Mouse (Mus musculus): ENCODE measurements around the gene Mt4.
"Not testable (repeated sequence)": the region's sequence is repeated elsewhere in the genome, so short reads cannot be mapped to it uniquely, and the experiment has no call there.

Mt4 gene

DNA sequence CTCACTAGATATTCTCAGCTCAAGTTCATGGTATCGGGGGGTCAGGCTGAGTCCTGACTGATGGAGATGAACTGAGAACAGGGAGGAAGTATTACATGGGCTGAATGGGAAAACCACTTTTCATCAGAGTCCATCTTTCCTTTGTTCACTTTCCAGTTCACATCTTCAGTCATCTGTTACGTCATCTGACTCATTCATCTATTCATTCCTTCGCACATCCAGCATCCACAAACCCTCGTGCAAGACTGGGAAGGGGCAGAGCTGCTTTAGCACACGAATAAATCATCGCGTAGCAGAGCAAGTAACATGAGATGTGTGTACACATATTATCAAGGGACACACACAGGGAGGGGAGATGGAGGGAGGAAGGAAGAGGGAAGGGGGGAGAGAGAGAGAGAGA lies 805 bp upstream of the Mt4 start:
- DNase-seq = no peak

DNA sequence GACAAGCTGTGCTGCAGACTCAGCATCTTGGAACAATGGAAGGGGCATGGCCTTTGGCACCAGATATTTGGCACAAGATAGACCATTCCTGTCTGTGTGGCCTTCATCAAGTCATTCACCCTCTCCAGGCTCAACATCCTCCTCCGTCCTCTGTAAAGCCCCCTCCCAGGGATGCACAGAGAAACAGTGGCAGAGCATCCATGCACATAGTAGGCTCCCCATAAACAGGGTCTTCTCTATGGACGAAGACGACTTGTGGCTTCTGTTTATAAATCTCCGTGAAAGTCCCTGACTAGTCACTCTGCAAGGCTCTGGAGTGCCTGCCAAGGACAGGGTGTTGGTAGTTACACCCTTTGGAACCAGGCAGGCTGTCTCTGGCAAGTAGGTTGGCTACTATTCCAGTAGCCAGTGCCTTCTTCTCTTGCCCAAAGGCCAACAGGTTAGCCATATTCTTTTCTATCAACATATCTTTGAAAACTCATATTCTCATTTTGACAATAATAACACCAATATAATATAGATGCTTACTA lies 3.3 kb downstream of the Mt4 start:
- DNase-seq = no peak

DNA sequence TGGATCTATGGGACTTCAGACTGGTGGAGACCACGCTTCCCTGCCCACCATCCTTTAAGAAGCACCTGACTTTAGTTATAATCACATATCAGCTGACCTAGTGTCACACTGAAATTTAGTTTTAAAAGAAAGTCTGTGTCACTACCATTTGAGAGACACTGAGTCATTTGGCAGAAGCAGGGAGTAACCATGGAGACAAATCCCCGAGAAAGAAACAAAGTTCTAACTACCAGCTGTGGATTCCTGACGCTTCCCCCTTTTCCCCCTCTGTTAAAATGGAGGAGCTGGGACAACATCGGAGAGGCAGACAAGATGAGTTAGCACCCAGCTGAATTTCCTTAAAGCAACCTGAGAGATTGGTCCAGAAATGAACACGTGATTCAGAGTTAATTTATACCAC lies 11.2 kb downstream of the Mt4 start:
- DNase-seq = no peak

DNA sequence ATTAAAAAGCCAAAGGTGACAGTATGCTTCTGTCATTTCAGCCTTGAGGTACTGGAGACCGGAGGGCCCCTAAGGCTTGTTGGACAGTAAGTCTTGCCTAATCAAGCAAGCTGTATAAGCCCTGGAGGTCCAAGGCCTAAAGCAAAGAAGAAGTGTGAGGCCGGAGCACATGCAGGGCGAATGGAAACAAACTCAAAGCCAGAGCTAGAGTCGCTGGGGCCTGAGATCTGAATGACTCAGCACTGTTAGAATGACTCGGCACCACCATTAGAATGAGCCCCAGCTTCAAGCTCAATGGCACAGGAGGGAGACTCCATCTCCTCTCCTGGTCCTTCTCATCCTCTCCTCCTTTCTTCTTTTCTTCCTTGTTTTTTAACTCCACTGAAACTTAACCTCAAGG lies 13.9 kb downstream of the Mt4 start:
- no peak for DNase-seq

DNA sequence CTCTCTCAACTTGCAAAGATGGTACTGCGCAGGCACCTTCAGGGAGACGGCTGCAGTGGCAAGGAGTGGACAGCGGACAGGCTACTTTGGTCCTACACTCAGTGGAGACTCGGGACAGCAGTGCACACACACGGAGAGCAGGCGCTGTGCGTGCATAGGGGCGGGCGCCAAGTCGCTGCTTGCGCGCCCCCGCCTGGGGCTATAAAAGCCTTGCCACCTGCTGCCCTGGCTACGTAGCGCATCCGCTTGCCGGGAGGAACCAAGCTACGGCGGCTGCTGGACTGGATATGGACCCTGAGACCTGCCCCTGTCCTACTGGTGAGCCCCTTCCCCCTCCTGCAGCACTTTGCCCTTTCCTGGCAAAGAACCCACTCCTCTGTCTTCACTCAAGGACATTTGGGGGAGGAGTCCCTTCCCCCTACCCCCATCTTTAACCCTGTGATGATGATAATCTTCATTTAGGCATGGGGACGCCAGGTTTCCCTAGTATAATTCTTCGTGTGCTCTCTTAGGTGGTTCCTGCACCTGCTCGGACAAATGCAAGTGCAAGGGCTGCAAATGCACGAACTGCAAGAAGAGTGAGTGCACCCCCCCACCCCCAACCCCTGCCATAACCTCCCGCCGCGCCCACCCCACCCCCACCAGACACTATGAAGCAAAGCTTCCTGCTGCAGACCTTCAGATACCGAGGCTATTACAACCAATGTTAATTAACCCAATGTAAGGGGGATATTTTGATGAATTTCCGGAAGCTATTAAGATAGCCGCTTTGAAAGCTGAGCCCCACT lies 15.7 kb downstream of the Mt4 start, which contains the start of gene Mt3:
Mt3 (plus strand) TSS at position 95 of the 788 bp plus-strand sequence.
- DNase-seq = peak; percentile 89

DNA sequence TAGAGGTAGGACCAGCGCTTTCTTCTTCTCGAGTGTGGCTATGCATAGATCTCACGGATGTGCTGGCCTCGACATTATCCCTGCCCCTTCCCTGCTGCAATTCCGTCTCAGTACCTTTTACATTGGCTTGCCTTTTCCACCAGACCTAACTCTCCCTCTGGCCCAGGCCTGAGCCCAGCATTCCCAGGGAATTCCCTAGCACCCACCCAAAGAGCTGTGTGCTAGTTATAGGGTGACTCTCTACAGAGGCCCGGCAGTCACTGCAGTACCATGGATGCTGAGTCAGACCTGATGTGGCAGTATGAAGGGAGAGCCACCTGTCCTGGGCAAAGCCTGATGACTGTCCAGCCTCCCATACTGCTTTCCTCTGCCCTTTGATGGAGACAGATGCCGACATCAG lies 16.5 kb downstream of the Mt4 start:
- peak; percentile 40 for DNase-seq

DNA sequence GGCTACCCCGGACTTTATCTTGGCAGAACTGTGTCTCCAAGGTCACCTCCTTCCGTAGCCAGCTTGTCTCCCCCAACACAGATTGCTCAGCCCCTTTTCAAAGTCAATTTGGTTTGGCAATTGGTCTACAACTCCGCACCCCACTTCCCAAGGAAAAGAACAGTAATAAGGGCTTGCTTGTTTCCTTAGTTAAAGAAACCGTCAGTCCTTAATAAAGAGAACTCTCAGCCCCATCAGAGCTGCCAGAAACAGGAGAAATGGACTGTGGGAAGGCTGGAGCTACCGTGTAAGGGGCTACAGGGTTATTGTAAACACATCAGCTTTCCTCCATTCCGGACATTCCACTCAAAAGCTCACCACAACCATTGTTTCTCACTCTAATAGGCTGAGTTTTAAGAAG lies 17.5 kb downstream of the Mt4 start:
- peak; percentile 34 for DNase-seq

DNA sequence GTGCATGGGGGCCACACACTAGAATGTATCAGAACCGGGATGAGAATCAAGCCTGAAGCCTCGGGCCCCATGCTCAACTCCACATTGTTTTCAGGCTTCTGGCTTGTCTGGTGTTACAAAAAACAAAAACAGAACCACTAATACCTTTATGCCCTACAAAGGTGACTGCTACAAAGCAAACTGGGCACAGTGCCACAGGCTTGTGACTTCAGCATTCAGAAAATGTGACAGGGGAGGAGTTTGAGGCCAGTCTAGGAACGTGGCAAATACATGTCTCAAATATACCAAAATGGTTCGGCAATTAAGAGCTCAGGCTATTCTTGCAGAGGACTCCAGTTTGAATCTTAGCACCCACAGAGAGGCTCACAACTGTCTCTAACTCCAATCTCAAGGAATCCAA lies 19.1 kb downstream of the Mt4 start:
- no peak for DNase-seq

DNA sequence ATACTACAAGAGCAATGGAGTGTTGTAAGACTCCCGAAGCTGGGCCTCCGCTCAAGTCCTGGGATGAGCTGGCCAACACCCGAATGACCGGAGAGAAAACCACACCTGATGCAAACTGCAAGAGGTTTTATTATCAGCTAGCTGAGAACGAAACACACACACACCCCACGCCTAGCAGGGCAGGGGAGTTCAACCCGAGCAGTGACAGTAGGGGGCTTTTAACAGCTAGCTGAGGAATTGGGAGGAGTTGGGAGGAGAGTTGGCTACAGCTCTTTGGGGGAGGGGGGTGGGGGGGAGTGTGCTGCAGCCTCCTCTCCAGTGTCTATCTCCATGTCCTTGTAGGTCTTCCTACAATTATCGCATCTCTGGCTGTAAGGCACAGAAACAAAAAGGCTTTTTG lies 28.8 kb downstream of the Mt4 start:
- DNase-seq = not testable (repeated sequence)

DNA sequence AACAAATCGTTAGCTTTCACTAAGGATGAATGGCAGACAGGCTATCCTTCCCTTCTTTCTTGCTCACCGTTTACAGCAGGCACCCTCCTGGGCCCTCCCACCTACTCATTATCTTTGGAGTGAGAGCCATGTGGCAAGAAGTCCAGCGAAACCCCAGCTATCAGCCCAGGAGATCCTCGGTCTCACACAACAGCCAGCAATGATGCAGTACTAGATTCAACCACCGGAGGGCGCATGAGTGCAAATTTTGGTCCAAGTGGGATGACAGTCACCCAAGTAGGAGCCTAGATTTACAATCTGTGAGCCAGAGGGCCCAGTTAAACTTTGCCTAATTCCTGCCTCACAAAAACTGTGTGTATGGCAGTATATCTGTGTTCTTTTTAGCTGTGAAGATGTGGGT lies 30.2 kb downstream of the Mt4 start:
- peak; percentile 75 for DNase-seq

DNA sequence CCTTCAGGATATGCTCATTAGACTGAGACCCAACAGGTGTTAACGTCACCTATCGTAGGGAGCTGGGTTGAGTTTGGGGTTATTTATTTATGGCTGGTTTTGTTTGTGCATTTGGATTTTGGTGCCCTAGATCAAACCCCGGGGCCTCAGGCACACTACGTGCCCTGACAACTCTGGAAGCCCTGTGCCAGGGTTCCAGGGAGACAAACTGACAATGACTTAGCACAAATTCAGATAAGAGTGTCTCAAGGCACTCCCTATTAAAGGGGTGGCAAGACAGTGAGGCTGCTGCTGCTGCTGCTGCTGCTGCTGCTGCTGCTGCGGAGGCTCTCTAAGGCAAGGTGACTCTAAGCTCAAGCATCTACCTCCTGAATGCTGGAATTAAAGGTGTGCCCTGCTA lies 32.5 kb downstream of the Mt4 start:
- DNase-seq = no peak

DNA sequence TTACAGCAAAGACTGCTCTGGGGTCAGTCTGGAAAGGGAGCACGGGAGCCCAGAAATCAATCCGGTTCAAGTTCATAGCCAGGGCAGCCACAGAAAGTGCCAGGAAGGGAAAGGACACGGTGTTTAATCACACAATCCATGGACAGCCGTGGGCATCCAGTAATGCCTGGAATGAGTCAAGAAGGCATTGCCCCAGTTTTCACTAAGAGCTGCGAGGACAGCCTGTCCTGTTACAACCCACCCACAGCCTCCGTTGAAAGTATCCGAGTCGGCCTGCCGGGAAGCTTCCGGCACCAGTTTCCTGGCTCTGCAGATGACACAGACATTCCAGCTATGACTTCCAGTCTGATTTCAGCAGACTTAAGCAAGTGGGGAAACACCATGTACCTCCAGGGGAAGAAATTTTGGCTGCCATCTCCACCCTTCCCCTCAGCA lies 34.3 kb downstream of the Mt4 start:
- peak; percentile 37 for DNase-seq

DNA sequence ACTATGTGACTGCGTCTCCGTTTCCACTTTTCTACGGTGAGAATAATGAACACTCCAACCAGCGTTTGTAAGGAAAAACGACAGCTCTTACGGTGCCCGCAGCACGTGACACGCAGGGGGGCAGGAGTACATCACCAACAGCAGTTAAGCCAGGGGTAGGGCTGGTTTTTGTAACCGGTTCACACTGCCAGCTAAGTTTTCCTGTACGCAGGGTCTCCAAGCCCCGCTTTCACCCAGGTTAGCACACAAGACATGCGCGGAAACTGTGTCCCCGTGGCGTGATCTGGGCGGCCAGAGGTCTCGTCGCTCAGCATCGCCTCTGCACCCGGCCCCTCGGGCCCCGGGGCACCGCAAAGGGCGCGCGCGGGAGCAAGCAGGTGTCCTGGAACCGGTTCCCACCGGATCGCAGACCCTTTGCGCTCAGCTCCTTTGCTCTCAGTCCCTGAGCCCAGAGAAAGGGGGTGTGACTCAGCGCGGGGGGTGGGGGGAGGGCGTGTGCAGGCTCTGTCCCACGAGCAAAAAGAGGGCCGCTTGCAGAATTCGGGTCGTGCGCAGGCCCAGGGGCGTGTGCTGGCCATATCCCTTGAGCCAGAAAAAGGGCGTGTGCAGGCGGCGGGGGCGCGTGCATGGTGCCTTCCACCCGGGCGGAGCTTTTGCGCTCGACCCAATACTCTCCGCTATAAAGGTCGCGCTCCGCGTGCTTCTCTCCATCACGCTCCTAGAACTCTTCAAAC lies 35.2 kb downstream of the Mt4 start, which contains the start of gene Mt2:
Mt2 (plus strand) TSS at position 590 of the 734 bp plus-strand sequence.
- DNase-seq = peak; percentile 62

DNA sequence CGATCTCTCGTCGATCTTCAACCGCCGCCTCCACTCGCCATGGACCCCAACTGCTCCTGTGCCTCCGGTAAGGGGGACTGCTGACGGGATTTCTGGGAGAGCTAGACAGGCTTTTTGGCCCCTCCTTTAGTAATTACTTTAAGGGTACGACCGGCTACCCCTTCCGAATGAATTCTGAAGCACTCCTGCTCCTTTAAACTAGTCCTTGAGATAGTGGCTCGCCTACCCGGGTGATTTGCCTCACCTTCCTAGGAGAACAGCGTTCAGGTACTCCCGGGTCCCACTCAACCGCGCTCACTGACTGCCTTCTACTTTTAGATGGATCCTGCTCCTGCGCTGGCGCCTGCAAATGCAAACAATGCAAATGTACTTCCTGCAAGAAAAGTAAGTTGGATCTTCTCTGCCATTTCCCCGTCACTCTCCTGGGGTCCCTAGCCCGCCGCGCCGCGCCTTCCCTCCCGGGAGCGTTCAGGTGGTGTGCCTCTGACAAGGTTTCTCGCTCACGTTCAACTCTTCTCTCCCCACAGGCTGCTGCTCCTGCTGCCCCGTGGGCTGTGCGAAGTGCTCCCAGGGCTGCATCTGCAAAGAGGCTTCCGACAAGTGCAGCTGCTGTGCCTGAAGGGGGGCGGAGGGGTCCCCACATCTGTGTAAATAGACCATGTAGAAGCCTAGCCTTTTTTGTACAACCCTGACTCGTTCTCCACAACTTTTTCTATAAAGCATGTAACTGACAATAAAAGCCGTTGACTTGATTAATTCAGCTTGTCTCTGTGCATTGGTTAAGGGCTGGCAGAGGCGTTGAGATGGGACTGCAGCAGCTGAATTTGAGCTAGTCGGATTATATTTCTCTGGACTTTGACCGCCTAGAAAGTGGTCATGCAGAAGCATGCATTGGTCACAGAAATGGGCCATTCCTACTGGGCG lies 36.1 kb downstream of the Mt4 start:
- DNase-seq = no peak

DNA sequence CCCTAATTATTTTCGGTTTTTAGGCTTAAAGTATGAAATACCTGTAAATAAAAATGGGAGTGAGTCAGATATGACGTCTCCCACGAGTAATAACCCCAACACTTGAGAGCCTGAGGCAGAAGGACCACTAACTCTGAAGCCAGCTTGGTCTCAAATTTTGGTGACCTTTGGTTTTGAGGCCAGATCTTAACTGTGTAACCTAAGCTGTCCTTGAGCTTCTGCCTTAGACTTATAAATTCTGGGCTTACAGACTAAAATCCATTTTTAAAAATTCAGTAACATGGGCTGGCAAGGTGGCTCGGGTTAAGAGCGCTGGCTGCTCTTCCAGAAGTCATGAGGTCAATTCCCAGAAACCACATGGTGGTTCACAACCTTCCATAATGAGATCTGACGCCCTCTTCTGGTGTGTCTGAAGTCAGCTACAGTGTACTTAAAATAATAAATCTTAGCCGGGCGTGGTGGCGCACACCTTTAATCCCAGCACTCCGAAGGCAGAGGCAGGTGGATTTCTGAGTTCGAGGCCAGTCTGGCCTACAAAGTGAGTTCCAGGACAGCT lies 36.9 kb downstream of the Mt4 start:
- no peak for DNase-seq

DNA sequence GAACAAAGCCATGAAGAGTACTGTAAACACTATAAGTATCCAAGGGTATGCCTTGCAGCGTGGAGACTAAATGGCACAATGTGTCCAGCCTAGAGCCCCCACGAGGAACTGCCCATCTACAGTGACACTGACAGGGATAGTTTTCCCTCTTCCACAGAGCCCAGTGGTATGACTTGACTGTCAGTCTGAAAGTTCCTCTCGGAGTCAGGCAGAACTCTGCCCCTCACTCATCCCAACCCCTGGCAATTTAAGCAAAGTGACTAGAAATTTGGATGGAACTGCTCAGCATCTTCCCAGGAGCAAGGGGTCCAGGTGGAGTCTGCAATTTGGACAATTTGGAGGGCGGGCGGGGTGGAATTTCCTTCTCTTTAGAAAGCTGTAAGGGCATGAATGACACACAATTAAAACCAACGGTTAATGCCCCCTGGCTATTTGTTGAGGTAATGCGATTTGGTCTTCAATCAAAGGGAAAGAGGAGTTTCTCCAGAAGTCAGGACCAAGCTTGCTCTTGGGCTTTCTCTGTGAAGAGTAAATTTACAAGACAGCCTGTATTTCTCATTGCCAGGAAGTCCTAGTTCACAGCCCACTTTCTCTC lies 37.7 kb downstream of the Mt4 start:
- DNase-seq = no peak

DNA sequence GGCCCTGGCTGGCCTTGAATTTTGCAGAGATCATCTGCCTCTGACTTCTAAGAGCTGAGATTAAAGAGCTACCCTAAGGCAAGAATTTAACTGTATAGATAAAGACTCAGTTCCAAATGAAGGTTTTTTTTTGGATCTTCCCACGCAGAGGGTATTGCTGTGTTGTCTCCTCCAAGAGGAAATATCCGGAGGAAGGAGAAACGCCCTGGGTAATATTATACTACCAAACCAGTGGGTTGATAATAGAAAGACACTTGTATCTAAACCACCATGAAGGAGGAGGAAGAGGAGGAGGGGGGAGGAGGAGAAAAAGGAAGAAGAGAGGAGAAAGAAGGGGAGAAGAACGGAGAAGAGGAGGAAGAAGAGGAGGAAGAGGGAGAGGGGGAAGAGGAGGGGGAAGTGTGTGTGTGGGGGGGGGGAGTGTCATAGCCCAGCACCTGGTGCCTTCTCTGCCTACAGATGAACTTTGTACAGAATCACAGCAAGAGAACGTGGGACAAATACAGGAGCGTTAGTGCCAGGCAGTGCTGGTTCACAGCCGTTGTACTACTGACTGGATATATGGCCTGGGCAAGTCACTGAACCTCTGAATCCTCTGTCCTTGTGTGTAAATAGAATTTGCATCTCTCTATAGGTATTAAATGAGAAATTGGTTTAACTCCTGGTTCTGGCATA lies 40.9 kb downstream of the Mt4 start:
- no peak for DNase-seq

DNA sequence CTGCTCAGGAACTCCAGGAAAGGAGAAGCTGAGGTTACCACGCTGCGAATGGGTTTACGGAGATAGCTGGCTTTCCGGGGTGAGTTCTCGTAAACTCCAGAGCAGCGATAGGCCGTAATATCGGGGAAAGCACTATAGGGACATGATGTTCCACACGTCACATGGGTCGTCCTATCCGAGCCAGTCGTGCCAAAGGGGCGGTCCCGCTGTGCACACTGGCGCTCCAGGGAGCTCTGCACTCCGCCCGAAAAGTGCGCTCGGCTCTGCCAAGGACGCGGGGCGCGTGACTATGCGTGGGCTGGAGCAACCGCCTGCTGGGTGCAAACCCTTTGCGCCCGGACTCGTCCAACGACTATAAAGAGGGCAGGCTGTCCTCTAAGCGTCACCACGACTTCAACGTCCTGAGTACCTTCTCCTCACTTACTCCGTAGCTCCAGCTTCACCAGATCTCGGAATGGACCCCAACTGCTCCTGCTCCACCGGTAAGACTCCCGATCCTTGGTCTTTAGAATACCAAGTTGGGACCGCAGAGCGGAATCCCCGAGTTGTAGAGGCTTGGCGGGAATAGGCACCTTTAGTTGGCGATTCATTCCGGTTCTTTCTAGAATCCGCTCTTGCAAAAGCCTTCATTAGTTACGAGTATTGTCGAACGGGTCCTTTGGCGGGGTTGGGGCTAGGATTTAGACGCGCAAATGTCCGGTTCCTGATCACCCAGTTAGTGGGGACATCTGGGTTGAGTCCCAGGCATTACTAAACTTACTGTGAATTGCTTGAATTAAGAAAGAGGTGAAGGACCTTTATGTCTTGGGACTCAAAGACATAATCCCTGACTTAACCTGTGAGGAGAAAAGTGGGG lies 42.1 kb downstream of the Mt4 start, which contains the start of gene Mt1:
Mt1 (plus strand) TSS at position 226 of the 856 bp plus-strand sequence.
- DNase-seq = peak; percentile 81

DNA sequence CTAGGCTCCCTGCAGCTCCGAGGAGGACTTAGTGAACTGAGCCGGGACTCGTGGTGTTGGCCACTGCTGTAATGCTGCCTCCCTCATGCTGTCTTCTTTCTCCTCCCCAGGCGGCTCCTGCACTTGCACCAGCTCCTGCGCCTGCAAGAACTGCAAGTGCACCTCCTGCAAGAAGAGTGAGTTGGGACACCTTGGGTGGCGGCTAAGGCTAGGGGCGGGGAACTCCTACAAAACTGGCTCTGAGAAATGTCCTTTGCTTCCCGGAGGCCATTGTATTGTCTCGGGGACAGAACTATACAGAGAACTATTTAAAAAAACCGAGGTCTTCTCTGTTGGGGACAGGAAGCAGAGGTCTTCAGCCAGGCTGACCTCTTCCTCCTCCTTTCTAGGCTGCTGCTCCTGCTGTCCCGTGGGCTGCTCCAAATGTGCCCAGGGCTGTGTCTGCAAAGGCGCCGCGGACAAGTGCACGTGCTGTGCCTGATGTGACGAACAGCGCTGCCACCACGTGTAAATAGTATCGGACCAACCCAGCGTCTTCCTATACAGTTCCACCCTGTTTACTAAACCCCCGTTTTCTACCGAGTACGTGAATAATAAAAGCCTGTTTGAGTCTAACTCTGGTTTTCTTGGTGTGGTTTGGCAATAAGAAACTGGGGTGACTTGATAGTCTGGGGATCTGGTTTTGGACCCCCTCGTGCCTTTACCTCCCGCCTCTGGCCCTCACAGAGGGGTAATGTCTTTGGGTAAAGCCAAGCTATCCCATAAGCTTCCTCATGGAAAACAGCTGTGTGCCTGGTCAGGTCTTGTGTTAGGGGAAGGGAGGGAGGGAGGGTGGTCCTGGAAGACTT lies 42.9 kb downstream of the Mt4 start:
- DNase-seq = no peak

DNA sequence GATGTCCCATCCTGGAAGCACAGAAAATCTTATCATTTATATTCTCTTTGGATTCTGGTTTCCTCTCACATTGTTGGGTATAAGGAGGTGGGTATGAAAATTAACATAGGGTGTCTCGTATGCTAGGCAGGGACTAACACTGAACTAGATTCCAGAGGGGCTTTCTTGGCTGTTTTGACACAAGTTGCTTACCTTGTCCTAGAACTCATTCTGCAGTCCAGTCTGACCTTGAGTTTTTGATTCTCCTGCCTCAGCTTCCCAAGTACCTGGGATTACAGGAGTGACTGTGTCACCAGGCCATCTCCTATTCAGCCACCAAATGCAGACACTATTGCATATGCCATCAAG lies 43.5 kb downstream of the Mt4 start:
- no peak for DNase-seq
